Mouse (Mus musculus) testis, adult 2 months (tissue): ENCODE measurements around the gene Slc12a4.

Experiments
- CTCF ChIP-seq: fragments of 200-500 bp; IDR thresholded peaks from 2 replicates; pipeline ENCODE4 v1.5.1; 2012; ENCODE audit warnings: low read depth, mild to moderate bottlenecking, inconsistent platforms, low read length, moderate library complexity; ENCODE audit not compliant: control insufficient read depth, insufficient read depth, insufficient replicate concordance
- POLR2A ChIP-seq: fragments of 200-500 bp; IDR thresholded peaks from 2 replicates; pipeline ENCODE4 v1.6.1; 2012; ENCODE audit warnings: low read depth, mild to moderate bottlenecking, inconsistent platforms, low read length, moderate library complexity; ENCODE audit not compliant: control insufficient read depth

DNA sequence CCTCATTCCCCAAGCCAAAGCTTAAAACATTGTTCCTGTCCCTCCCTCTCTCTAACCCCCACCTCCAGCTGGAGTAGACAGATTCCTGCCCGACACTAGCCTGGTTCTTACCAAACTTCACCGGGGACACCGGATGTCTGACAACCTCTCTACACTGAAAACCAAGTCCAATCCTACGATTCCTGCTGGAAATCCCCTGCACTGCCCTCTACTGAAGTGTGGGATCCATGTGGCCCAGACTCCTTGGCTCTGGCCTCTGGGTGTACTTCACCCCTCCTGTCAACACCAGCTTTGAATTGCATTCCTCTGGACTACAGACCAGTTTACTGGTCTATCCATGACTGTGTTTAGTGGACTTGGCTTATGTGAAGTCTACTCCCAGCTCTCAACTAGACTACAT is 9.3 kb downstream of the Slc12a4 start:
- TF ChIP-seq POLR2A (no peak), CTCF (no peak)
